Mouse (Mus musculus): ENCODE data around the gene Phyhd1. TPM values are rescaled to one million over a fixed set of nuclear protein-coding genes. Genes with fewer than 3 reads are reported as not detected.

Gene Phyhd1
- 3.8 and 6.0 TPM in 2 replicates for total RNA-seq (2017)

- no peak for ATAC-seq (ENCODE audit: extremely low read depth, insufficient number of reproducible peaks, low FRiP score, poor library complexity, severe bottlenecking)
Measured at GRCm38 (mm10) chr2:30265767-30266253, at the start of gene Phyhd1. TSS of gene Phyhd1 (plus strand) at chr2:30266203.

DNA sequence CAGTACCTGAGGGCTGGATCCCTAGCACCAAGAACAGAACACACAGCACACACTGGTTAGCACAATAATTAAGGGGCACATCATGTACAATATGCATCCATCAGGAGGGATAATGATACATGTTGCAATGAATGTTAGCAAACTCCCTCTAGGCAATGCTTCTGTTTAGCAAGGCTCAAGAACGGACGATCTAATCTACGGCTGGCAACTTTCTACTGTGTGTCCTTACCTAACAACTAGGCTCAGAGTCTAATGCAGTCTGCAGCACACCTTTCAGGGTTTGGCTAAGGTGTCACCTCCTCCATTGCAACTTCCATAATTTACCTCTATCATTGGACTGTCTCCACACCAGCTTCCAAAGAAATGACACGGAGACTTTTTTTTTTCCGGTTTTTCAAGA lies 49.7 kb upstream of the Phyhd1 start:
- ATAC-seq (ENCODE audit: extremely low read depth, insufficient number of reproducible peaks, low FRiP score, poor library complexity, severe bottlenecking) = no peak

GRCm38 (mm10) chr2:30235593-30235992 lies 30.4 kb upstream of the Phyhd1 start:
- ATAC-seq (ENCODE audit: extremely low read depth, insufficient number of reproducible peaks, low FRiP score, poor library complexity, severe bottlenecking) = no peak

DNA sequence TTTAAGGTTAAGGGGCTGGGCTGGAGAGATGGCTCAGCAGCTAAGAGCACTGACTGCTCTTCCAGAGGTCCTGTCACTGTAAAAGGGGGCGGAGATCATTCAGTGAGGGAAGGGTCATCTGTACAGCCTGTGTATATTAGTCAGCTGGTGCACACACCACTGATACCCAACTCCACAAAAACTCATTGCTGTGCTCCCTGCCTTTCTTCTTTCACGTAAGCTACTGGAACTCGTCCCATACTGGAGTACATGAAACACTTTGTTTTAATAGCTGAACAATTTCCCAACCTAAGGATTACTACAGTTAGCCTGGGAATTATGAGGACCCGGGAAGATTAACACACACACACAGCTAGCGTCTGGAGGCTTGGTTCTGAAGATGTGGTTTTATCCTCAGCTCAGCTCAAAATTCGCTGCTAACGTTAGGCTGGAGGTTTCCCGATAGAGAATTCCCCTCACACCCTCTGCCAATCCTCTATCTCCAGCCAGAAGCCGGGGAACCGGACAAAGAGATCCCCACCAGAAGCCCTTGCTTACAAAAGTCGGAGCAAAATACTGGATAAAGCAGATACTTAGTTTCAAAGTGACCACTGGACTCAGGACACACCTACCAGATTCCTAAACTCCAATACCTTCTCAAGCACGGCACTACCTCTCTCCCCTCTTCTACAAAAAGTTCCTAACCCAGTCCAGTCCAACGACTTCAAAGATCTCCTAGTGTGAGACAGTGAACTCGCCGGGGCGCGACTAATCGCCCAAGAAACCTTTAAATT lies 29.4 kb upstream of the Phyhd1 start:
- no peak for ATAC-seq (ENCODE audit: extremely low read depth, insufficient number of reproducible peaks, low FRiP score, poor library complexity, severe bottlenecking)

GRCm38 (mm10) chr2:30237199-30237880 lies 28.7 kb upstream of the Phyhd1 start, which contains the start of gene Lrrc8a:
TSS of gene Lrrc8a (plus strand) at chr2:30237715.
- ATAC-seq (ENCODE audit: extremely low read depth, insufficient number of reproducible peaks, low FRiP score, poor library complexity, severe bottlenecking) = peak; percentile 88

- no peak for ATAC-seq (ENCODE audit: extremely low read depth, insufficient number of reproducible peaks, low FRiP score, poor library complexity, severe bottlenecking)
Measured at GRCm38 (mm10) chr2:30237881-30238280, 28.1 kb upstream of the Phyhd1 start.

- ATAC-seq (ENCODE audit: extremely low read depth, insufficient number of reproducible peaks, low FRiP score, poor library complexity, severe bottlenecking) = no peak
Measured at GRCm38 (mm10) chr2:30238906-30239465, 27.0 kb upstream of the Phyhd1 start.

DNA sequence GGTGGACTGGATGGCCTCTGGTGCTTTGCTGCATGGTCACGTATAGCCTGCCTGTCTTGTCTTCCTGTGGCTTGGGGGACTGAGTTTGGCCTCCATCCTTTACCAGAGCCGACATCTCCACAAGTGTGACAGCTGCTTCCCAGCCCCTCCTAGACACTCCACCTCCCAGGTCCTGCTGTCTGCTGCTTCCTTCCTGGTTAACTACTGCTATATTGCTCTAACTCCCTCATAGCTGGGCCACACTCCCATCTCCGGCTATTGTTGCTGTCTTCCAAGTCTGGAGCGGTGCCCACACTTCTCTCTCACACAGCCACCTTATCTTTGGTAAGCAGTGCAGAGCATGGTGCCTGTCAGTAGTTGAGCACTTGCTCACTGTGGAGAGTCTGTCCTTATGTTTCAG lies 26.2 kb upstream of the Phyhd1 start:
- ATAC-seq (ENCODE audit: extremely low read depth, insufficient number of reproducible peaks, low FRiP score, poor library complexity, severe bottlenecking) = no peak

DNA sequence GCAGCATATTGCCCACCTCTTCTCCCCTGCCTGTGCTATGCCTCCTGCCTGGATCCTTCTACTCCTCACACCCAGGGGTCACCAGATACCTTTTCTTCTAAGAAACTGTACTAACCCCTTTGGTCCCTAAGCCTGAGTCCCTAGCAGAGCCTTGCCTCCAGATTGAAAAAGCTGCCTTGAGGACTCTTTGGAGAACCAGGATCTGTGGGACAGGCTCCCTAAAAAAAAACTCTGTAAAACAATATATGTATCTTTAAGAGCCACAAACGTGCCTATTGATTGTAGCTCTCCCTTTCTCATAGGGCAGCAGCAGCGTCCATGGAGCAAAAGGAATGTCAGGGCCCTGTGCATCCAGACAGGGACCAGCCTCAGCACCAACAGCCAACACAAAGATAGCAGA lies 25.7 kb upstream of the Phyhd1 start, which contains the start of gene Gm28035:
Gm28035 (plus strand) TSS at position 301 of the 400 bp plus-strand sequence.
- no peak for ATAC-seq (ENCODE audit: extremely low read depth, insufficient number of reproducible peaks, low FRiP score, poor library complexity, severe bottlenecking)

GRCm38 (mm10) chr2:30242509-30242908 lies 23.5 kb upstream of the Phyhd1 start:
- no peak for ATAC-seq (ENCODE audit: extremely low read depth, insufficient number of reproducible peaks, low FRiP score, poor library complexity, severe bottlenecking)

DNA sequence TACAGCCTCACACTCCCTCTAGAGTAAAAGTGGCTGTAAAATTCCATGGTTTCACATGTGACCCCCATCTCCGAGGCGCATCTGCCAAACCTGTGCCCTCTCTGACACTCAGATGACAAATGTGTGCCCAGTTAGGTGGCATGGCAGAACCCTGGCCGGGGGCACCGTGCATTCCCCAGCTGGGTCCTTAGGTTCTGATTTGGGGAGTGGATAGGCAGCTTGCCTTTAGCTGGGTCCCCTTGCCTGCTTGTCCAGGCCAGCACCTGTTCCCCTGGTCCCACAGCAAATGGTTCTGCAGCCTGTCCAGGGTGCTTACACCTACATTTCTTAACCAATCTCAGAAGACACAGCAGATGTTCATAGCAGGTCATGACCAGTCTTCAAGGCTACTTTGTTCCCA lies 22.6 kb upstream of the Phyhd1 start:
- ATAC-seq (ENCODE audit: extremely low read depth, insufficient number of reproducible peaks, low FRiP score, poor library complexity, severe bottlenecking) = no peak

GRCm38 (mm10) chr2:30244595-30245178 lies 21.3 kb upstream of the Phyhd1 start:
- no peak for ATAC-seq (ENCODE audit: extremely low read depth, insufficient number of reproducible peaks, low FRiP score, poor library complexity, severe bottlenecking)

DNA sequence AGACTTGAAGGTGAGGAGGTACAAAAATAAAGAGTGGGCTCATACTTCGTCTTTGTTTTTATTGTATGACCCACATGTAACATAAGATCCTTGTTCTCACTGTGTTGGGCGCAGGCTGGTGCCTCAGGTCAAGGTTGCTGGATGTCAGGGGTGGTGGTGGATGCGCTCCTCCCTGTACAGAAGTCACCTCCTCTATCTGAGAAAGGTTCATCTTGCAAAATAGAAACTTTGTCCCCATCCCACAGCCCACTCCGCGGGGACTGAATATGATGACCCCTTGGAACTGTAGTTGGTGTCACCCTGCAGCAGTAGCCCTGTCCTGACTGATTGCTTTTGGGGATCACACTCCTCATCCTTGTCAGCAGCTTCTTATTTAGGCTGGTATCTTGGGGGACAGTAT lies 19.0 kb upstream of the Phyhd1 start:
- no peak for ATAC-seq (ENCODE audit: extremely low read depth, insufficient number of reproducible peaks, low FRiP score, poor library complexity, severe bottlenecking)

- no peak for ATAC-seq (ENCODE audit: extremely low read depth, insufficient number of reproducible peaks, low FRiP score, poor library complexity, severe bottlenecking)
Measured at GRCm38 (mm10) chr2:30247681-30248080, 18.3 kb upstream of the Phyhd1 start.

DNA sequence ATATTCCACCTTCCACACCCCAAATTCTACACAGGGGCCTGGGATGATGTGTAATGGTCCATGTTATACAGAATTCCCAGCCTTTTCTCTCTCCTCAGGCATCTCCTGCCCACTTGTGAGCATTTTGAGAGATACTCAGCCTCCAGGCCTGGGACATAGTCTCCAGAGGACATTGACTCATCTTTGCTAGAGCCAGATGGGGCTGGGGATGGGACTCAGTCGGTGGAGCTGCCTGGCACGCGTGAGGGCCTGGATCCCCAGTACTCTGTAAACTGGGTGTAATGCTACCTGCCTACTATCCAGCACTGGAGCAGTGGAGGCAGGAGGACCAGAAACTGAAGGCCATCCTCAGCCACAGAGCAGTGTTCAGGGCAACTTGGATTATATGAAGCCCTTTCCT lies 16.8 kb upstream of the Phyhd1 start:
- ATAC-seq (ENCODE audit: extremely low read depth, insufficient number of reproducible peaks, low FRiP score, poor library complexity, severe bottlenecking) = no peak

- no peak for ATAC-seq (ENCODE audit: extremely low read depth, insufficient number of reproducible peaks, low FRiP score, poor library complexity, severe bottlenecking)
Measured at GRCm38 (mm10) chr2:30250166-30251128, 15.6 kb upstream of the Phyhd1 start.

- ATAC-seq (ENCODE audit: extremely low read depth, insufficient number of reproducible peaks, low FRiP score, poor library complexity, severe bottlenecking) = peak; percentile 80
Measured at GRCm38 (mm10) chr2:30251417-30252104, 14.4 kb upstream of the Phyhd1 start.

GRCm38 (mm10) chr2:30252521-30252920 lies 13.5 kb upstream of the Phyhd1 start:
- ATAC-seq (ENCODE audit: extremely low read depth, insufficient number of reproducible peaks, low FRiP score, poor library complexity, severe bottlenecking) = no peak

Measured in neutrophil, adult 5-6 weeks (primary cell).